Mouse (Mus musculus): ENCODE measurements at regions not wholly inside any gene's neighbourhood (a gene's known extent, or its start where the extent isn't known, plus 50 kb on each side); places are given as distances from the start of the nearest gene placed in this dataset.

DNA sequence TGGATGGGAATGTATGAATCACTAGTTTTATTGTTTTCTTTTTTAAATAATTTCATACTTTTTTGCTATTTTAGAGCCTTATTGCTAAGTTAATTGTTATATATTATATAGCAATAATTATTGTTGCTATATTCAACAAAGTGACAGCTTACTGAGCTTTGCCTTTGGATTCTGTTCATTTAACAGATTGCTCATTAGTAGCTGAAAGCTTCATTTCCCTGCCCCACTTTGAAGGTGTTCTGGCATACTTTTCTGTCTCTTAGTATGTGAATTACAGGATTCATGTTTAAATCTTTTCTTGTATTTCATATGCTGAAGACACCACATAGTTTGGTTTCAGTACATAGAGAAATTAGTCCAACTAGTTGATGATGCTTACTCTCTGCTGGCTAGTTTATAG is 54.5 kb upstream of the Rspo3 start:
- no peak overlapping the region for H3K27ac ChIP-seq (replicated peaks)
- no peaks in the 10 kb centered on the region for H3K36me3 ChIP-seq
- DNase-seq (ENCODE audit: low spot score): no peak
- no peak overlapping the region for H3K4me3 ChIP-seq
- no peaks in the 10 kb centered on the region for H3K4me1 ChIP-seq
- H3K27me3 ChIP-seq (ENCODE audit: low read depth, poor library complexity, severe bottlenecking): no peaks in the 10 kb centered on the region
- no peaks in the 10 kb centered on the region for H3K9me3 ChIP-seq (replicated peaks)

- H3K4me1 ChIP-seq: no peaks in the 10 kb centered on the region
- H3K27me3 ChIP-seq (ENCODE audit: low read depth, poor library complexity, severe bottlenecking): no peaks in the 10 kb centered on the region
- no peak overlapping the region for H3K4me3 ChIP-seq
- H3K36me3 ChIP-seq: no peaks in the 10 kb centered on the region
- H3K9me3 ChIP-seq (replicated peaks): no peaks in the 10 kb centered on the region
- DNase-seq (ENCODE audit: low spot score): no peak
- H3K27ac ChIP-seq (replicated peaks): no peak overlapping the region
Observed at GRCm38 (mm10) chr10:29589739-29590138, 54.1 kb upstream of the Rspo3 start.

All from midbrain, embryonic 10.5 days (tissue).